Mouse (Mus musculus) embryo, embryonic 10 days (tissue): ENCODE results near the gene Tmem163.

Experiments used
- DNase-seq: peaks from one replicate; pipeline ENCODE4 v3.0.0-alpha.2; 2015; ENCODE audit warnings: low spot score

Gene Tmem163

DNA sequence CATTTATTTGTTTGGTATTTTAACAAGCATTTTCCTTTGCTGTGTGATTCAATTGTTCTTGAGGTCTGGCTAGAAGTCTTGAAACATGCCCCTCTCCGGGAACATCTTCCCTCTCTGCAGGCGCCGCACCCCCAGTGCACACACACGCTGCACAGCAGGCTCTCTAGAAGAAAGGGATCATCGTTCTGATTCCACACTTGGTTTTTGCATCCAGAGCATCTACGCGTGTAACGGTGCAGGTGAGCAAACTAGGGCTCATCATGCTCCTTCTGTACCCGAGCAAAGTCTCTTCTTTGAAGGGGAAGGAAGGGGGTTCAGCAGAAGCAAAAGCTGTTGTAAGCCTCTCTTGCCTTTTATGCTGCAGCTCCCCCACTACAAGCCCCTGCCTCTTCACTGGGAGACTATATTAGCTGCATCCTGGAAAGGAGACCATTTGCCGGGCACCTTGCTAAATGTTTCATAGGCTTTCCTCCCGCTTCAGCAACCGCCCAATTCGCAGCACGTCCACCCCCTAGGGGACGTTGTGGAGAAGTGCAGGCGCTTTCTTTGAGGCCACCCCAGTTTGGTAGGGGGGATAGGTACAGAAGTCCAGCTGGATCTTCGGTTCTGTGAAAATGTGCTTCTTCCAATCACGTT lies at the start of gene Tmem163:
Tmem163 (minus strand) TSS at position 51 of the 636 bp plus-strand sequence.
- DNase-seq, result peak; percentile 66

DNA sequence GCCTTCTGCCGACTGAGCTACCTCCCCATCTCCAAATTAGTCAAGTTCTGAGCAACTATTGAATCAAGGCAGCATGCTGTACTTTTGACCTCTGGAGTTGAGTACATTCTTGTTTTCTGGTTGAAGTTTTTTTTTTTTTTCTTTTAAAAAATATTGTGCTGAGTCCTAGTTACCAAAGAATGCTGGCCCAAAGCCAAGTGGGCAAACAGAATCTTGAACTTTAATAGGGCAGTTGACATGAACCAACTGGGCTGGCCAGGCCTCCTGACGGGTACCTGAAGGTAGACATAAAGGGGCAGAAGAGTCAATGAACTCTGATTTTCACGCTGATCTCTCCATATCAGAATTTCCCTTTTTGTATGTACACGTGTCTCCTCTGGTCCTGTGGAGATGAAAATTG lies 49.7 kb upstream of the Tmem163 start, which contains the start of gene Acmsd:
Acmsd (plus strand) TSS at position 318 of the 400 bp plus-strand sequence.
- no peak for DNase-seq

DNA sequence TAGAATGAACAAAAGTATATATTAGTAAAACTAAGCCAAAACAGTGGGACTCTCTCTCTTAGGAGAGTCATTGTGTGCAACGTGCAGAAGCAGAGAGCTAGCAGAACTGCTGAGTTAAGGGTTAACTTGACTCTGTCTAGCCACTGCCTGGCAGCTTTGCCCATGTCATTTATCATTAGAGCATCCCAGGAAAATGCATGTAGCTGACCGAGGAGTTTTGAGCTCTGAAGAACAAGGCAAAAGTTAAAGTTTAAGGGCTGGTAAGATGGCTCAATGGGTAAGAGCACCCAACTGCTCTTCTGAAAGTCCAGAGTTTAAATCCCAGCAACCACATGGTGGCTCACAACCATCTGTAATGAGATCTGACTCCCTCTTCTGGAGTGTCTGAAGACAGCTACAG lies 44.2 kb upstream of the Tmem163 start:
- no peak for DNase-seq

DNA sequence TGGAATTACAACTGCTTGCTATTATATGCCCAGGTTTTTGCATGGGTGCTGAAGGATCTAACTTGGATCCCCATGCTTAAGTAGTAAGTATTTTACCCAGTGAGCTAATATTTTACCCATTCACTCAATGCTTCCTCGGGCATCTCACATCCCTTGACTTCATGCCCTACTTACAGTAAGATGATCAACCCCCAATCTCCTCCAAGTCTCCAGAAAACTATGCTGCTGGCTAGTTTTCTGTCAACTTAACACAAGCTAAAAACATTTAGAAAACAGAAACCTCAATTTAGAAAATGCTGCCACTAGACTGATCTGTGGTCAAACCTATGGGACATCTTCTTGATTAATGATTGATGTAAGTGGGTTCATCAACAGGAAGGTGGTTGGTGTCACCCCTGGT lies 38.9 kb upstream of the Tmem163 start:
- DNase-seq, result no peak

DNA sequence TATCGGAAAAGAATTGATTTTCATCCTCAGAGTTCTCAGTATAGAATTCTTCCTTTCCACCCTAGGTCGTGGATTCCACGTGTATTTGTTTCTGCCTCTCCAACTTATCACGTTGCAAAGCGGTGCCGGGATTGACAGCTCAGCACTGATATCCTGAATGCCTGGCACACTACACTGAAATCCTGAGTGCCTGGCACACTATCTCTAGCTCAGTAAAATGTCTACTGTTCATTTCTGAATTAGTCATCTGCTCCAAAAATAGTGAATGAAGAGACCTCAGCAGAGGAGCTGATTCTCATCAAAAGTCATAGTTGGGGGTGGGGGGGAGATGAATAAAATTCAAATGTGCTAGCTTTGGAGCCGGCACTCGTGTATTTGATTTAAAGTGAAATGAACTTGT lies 37.1 kb upstream of the Tmem163 start:
- no peak for DNase-seq

DNA sequence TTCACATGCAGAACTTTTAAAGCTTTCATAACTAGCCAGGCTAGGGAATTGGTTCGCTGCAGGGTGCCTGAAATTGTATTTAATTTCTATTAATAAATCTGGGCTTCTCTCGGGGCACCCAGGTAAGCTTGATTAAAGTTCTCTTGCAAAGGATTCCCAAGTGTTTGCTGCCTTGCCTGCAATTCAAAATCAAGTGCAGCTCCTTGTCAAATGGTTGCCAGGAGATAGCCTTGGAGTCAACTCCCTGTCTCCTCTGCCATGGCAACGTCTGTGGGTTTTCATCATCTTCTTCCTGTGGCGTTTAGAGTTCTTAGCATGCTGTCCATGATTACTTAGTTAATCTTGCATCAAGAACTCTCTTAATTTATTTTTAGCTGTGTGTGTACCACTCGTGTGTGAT lies 26.9 kb upstream of the Tmem163 start:
- no peak for DNase-seq

DNA sequence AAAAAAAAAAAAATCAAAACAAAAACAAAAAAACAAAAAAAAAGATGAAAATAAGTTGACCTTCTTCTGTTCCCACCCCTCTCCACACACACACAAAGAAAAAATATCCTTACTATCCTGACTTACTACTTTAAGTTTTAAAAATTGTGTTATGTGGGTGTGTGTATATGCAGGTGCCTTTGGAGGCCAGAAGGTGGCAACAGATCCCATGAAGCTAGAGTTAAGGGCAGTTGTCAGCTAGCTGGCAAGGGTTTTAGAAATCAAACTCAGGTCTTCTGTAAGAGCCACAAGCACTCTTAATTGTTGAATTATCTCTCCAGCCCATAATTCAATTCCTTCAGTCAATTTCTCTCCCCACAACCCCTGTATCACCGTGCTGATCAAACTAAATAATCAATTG lies 22.8 kb upstream of the Tmem163 start:
- DNase-seq, result peak; percentile 10

DNA sequence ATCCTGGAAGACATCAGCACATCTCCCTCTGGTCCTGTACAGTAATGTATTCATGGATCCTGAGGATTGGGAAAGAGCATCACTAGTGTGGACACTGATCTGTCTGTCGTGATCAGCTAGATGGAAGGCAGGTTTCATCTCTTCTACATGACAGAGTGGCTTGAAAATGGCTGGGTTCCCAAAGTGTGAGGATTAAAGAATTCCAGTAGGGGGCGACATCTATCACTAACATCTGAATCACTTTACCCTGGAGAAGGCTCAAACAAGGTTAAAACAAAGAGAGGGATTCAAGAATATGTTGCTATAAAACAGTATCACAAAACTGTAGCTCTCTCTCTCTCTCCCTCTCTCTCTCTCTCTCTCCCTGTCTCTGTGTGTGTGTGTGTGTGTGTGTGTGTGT lies 17.2 kb upstream of the Tmem163 start:
- peak; percentile 15 for DNase-seq

DNA sequence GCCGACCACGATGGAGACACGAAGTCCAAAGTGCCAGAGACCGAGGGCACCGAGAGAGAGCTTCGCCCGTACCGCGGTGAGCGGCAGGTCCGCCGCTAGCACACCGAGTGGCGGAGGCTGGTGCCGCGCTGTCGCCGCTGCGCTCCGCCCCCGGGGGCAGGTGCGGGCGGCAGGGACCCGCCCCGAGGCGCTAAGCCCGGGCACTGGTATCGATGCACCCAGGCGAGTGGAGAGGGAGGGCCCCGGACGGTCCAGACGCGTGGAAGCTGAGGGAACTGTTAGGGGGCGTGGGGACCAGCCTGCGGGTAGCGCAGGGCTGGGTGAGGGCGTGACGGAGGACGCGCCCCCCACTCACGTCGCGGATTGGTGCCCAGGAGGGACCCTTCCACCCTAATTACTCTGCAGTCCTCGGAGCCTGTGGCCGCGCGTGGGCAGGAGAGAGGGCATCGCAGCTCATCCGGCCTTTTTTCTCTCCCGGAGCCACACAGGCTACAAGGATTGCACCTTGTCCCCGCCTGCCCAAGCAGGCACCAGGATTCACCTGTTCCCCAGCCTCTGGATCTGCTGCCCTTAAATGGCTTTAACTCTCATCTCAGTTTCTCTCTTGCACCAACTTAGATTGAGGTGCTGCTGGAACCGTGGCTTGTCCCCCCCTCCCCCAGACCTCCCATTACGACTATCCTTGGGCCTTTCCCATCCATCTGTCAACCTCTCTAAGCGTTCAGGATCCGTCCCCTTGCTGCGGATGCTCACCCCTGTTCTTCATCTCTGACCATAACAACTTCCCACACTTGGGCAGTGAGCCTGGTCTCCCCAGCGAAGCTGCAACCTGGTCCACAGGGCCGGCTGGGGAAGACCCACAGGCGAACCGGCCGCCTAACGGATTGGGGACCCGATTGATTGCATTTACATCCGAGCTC lies 1.4 kb downstream of the Tmem163 start:
- DNase-seq, result peak; percentile 38

DNA sequence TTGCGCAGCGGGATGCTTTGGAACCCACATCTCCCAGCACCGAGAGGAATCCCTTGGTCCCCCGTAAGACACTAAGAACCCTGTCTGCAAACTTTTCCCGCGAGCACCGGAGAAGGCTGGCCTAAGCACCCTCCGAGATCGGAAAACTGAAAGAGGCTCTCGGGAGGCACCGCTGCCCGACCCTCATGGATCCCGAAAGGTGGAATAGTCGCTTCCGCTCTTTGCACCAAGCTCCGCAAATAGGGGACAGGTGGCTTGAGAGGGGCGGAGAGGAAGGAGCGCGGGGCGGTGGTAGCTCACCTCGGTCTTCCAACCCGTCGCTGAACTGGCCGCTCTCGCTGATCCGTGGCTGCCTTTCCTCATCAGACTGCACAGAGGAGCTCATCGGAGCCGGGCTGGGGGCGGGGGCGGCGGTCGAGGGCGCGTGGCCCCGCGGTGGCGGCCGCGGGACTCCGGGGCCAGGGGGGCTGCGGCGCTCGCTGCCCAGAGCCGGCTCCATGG lies 2.2 kb downstream of the Tmem163 start:
- peak; percentile 56 for DNase-seq

DNA sequence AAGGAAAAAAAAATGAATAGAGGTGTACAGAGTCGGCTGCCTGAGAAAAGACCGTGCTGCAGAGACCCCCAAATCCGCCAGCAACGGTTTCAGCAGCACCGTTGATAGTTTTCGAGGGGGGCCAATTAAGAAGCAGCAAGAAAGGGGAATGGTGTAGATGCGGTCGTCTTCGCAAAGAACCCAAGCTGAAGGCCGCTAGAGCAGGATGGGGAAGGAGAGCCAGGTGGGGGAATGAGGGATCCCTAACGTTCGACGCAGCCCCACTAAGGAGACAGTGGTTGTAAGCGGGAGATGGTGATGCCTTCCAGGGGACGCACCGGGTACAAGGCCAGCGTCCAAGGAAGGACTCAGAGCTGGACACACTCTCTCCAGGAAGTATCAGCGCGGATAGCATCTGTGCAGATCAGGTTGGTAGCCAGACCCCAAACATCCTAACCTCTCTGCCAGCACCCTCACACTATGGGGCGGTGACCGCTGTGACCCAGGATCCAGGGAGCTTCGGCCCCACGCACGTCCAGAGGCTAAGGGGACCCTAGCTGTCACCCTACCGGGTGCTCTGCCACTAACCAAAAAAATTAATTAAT lies 2.7 kb downstream of the Tmem163 start:
- DNase-seq, result no peak

DNA sequence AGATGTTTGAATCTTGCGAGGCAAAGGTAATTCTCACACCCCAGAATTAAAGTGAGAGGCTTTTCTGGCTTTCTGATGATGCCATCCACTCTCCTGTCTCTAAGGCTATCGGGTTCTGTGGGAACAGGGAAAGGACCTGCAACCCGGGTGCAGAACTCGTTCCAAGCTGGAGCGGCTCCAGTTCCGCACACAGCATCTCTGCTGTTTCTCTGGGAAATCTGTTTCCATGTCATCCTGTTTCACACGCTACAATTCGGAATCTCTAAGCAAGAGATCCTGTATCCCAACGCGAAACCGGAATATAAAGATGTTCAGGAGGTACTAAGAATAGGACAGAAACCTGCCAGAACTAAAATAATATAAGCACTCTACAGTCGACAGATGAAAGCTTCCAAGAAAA lies 3.2 kb downstream of the Tmem163 start:
- DNase-seq, result no peak

DNA sequence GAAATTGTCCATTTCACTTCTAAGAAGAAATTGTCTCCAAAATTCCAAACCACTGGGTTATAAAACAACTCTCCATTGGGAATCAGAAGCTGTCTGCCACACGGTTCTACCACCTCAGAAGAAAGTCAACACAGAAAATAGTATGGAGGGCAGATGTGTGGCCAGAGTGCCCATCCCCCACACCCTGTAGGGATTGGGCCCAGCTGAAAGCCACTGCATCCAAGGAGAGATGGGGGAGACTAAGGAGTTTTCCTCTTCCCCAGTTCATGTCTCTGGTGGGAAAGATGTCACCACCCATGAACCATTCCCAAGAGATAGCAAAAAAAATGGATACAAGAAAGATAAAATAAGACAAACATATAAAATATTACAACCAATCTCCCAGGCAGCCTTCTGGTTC lies 4.1 kb downstream of the Tmem163 start:
- DNase-seq, result no peak

DNA sequence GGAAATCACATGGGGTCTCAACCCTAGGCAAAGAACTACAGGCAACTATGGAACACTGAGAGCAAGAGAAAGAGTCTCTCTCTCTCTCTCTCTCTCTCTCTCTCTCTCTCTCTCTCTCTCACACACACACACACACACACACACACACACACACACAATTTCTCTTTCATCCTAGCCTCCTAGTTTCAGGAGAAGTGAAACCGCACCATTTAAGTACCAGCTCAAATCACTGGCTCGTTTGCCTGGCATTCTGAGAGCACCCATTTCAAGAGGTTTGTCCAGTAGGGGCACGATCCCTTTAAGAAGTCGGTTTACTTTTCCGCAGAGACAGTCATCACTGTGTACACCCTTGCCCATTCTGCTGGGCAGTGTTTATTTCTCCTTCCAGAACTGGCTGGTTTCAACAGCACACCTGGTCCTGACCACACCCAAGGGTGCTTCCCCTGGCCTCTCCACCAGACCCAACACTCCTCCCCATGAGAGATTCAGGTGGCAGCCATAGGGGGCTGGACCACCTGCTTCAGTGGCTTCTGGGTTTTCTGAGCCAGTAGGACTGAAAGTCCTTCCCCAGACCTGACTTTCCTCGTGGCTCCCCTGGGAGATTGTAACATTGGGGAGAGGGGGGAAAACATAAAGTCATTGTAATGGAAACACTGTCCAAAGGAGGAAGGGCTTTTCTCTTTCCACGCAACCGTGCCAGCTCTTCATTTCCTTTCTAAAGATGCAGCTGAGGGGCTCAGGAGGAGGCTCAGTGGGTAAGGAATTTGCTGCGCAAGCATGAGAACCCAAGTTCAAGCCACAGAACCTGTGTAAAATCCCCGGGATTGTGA lies 5.9 kb downstream of the Tmem163 start:
- no peak for DNase-seq

DNA sequence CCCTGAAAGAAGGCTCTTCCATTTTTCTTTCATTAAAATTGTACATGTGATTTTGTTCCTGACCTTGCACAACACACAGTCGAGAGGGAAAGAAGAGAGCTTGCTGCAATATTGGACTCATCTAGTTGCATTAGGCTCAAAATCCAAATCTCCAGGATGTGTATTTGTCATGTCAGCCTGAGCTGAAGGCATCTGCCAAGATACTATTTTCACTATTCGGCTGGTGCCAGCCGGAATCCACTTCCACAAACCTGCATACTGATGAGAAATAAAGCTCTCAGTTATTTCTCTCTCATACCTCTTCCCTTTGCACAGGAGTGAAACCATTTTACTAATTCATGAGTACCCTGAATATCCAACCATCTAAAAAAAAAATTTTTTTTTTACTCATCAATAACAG lies 11.2 kb downstream of the Tmem163 start:
- DNase-seq, result no peak

DNA sequence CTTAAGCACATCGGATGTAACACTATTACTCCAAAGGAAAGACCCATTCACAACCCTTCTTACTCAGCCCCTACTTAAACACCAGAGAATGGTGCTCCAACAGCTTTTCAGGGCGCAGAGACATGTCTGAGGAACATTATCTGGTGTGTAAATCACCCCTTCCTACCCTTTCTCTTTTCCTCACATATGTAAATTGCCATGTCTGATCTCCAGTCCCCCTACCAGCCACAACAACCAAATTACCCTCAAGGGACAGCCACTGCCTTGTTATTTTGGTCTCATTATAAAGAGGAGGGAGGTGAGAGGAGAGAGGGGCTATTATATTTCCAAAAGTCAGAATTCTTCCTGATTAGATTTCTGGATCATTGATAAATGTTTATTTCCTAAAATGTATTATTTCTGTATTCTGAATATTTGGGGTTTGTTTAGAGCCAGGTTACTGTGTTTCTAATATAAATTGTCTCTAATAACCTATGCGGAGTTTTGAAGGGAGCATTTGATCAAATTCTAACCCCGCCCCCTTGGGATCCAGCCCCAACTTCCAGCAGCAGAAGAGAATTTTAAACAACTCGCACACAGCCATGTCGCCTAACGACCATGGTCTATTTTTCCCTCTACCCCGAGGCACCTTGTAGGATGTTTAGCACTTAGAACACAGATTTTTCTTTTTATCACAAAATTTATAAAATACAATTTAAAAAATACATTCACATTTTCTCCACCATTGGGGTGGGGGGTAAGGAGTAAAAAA lies 12.1 kb downstream of the Tmem163 start:
- DNase-seq, result no peak

DNA sequence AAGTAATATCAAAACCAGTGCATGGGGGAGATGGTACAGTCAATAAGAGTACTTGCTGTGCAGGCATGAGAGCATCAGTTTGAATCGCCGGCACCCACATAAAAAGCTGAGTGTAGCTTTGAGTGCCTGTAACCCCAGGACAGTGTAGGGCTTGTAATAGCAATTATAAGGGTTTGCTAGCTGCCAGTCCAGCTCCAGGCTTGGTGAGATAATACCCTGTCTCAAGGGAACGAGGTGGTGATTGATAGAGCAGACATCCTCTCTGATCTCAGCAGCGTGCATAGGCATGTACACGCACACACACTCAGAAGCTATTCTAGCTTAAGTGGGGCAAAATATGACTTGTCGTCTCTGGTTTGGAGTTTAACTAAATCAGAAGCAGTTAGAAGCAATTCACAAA lies 13.1 kb downstream of the Tmem163 start:
- DNase-seq, result no peak

DNA sequence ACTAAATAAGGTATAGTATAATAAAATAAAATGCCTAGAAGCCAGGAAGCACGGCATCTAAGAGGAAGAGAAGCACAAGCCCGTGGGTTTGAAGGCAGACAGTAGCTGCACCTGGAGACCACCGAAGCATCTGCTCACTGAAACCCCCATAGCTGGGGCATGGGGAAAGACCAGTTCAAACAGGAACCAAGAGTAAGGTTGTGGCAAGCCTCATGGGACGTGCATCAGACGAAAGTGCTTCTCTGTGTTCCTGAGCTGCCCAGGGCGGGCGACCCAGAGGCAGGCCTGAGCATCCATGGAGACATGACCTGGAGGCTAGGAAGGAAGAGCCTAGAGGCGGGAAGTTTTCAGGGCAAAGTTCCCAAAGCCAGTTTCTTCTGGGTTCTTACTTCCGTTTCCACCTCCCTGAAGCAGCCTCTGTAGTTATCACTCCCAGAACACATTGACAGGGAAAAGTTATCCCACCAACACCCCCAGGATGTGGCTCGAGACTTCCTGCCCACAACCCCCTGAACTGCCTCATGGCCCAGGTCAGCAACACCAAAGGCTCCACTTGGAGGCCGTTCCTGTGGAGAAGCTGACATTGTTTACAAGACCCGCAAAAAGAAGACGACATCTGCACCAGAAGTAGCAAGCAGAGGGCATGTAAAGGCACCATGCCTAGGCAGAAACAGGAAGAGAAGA lies 16.8 kb downstream of the Tmem163 start:
- no peak for DNase-seq

DNA sequence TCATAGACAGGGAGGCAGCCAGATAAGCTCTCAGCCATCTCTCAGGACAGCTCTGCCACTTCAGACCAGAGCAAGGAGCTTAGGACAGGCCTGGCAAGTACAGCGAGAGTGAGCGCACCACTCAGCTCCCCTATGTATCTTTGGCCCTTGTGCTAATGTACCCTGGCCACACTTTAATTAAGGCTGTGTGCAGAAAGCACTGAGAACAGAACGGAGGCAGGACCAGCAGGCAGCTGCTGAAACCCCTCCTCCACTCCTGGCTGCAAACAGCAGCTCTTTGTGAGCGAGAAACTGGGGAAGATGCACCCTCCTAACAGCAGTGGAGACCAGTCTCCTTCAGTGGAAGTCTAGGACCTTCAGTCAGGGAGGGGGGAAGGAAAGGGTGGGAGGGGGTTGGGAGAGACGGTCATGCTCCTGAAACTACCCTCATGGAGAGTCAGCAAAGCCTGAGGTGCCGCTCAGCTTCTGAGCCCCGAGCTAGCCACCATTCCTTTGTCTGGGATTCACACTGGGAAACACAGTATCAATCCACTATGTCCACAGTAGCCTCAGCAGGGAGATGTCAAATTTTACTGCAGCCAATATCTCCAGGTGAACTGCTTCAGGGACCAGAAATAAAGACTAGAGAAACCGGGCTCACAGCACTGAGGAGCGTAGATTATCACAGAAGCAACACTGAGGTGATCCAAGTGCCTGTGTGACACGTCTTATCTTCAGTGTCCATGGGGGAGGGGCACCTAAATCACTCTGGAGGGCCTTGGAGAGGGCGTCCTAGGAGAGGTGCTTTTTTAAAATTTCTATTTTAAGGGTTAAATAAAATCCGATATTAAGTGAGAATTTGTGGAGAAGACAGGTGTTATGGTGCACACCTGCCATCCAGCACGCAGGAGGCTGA lies 18.0 kb downstream of the Tmem163 start:
- peak; percentile 60 for DNase-seq

DNA sequence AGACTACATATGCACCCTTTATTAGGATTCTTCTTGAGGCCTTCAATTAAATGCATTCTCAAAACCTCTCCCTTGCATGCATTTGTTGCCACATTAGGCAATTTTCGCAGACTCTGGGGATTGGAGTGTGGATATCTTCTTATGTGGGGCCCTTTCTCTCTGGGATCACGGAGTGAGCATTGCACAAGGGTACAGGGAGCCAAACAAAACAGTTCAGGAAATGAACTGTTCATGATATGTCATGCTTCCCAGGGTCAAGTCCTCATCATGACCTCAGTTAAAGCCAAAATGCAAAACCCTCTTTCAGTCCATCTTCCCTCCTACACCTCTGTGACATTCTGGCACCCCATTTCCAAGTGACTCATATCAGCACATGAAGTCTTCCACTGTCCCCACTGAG lies 27.8 kb downstream of the Tmem163 start:
- DNase-seq, result no peak
